Mouse (Mus musculus): ENCODE measurements around the gene Cd320.

DNA sequence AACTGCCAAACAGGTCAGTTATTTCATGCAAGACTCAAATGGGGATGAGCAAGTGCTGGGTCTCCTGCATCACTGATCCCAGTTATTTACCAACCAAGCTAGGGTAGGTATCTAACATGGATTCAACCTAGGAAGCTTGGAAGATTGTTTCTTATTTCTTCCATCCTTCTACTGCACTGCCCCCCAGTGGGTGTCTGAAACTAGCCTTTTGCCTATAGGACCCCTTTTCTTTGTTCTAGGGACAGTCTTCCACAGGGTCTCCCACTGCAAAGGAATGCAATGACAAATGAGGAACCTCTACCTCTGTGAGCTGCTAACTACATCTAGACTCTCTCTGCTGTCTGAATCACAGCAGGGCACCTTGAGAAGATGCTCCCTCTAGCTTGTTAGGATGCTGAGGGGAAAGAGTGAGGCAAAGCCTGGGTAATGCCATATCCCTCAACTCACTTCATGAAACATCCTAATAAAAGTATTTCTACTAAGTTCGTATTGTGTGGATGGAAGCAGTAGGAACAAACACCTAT, 20.4 kb upstream of the Cd320 start:
- no peak for TF ChIP-seq CTCF (IDR thresholded peaks at IDR 0.05; ENCODE audit: low read depth)
- TF ChIP-seq EP300 (IDR thresholded peaks at IDR 0.05; ENCODE audit: low read depth) = no peak
